Mouse (Mus musculus): ENCODE measurements at regions not wholly inside any gene's neighbourhood (a gene's known extent, or its start where the extent isn't known, plus 50 kb on each side); places are given as distances from the start of the nearest gene placed in this dataset.

DNA sequence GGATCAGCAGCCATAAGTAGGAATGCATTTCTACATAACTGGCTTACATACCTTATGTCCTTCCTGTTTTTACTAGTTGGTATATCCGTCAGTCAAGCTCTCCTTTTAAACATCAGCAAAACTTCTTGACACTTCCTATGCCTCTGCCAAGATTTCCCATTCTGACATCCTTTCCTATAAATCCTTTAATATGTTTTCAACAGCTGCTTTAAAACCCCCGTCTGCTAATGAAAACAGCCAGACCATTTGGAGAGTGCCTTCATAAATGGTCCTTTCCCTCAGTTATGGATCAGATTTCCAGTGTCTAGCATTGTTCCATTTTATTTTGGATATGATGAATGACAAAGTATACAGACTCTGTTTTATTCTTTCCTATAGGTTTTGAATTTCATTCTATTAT is 270.7 kb upstream of the Rgmb start:
- Histone ChIP-seq H3K4me1 (replicated peaks) (no peaks in the 10 kb centered on the region), H3K27ac (no peak overlapping the region), H3K4me3 (replicated peaks) (no peak overlapping the region), H3K4me2 (replicated peaks) (no peak overlapping the region), H3K9me3 (no peaks in the 10 kb centered on the region), H3K36me3 (no peaks in the 10 kb centered on the region), H3K9ac (replicated peaks) (no peak overlapping the region), H3K27me3 (no peaks in the 10 kb centered on the region)
- 85% methylated on average over 2 of the region's 2 CpGs for WGBS
- ATAC-seq, result no peak

DNA sequence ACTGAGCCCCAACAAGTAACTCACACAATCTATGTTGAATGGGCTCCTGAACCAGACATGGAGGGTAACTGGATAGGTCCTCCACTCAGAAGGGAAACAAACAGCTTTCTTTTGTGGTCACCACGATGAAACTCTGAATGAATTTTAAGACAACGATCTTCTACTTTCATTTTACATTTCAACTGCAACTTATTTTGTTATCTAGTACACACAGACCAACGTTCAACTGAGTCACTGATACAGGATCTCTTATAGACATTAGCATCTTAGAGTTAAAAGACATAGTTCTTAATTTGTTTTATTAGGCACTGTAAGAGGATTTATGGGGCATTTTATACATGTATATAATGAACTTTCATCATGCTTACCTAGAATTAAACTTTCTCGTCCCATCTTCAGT is 262.1 kb upstream of the Rgmb start:
- Histone ChIP-seq H3K9me3 (no peaks in the 10 kb centered on the region), H3K27me3 (no peaks in the 10 kb centered on the region), H3K9ac (replicated peaks) (no peak overlapping the region), H3K4me1 (replicated peaks) (peaks cover 14% of the 10 kb centered on the region), H3K4me2 (replicated peaks) (no peak overlapping the region), H3K4me3 (replicated peaks) (no peak overlapping the region), H3K36me3 (no peaks in the 10 kb centered on the region), H3K27ac (no peak overlapping the region)
- WGBS, result 87% methylated on average over 4 of the region's 4 CpGs
- ATAC-seq, result no peak

DNA sequence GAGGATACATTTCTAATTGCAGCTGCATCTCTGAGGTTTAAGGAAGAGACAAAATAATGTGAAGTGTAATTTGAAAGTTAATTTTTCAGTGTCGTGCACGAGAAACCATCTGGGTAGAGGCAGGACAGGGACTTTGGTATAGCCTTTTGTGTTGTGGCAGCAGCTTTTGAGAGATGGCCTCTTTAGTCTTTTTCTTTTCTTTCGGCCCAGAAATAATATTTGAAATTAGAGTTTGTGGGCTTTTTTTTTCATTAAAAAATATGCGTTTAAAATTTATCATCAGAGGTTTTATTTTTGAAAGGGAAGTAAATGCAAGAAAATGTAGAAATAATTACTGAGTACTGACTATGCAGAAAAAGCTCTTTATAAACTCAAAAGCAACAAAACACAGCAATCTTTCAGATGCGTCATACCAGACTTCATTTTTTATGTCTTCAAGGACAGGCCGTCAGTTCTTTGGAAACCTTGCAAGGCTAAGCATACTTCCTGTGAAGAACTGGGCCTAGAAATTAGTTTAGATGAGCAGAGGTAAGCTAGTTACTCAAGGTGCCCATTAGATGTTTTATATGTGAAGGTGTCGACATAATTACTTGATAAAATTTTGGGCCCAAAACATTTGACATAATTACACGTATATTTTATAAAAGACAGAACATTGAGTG is 258.9 kb upstream of the Rgmb start:
- H3K27ac ChIP-seq, result peak overlapping the region; percentile 83
- no peak overlapping the region for H3K4me3 ChIP-seq (replicated peaks)
- H3K27me3 ChIP-seq, result no peaks in the 10 kb centered on the region
- H3K4me1 ChIP-seq (replicated peaks), result peaks cover 14% of the 10 kb centered on the region
- 46% methylated on average over 8 of the region's 8 CpGs for WGBS
- peak; percentile 76 for ATAC-seq
- no peaks in the 10 kb centered on the region for H3K36me3 ChIP-seq
- H3K4me2 ChIP-seq (replicated peaks), result no peak overlapping the region
- no peak overlapping the region for H3K9ac ChIP-seq (replicated peaks)
- no peaks in the 10 kb centered on the region for H3K9me3 ChIP-seq

DNA sequence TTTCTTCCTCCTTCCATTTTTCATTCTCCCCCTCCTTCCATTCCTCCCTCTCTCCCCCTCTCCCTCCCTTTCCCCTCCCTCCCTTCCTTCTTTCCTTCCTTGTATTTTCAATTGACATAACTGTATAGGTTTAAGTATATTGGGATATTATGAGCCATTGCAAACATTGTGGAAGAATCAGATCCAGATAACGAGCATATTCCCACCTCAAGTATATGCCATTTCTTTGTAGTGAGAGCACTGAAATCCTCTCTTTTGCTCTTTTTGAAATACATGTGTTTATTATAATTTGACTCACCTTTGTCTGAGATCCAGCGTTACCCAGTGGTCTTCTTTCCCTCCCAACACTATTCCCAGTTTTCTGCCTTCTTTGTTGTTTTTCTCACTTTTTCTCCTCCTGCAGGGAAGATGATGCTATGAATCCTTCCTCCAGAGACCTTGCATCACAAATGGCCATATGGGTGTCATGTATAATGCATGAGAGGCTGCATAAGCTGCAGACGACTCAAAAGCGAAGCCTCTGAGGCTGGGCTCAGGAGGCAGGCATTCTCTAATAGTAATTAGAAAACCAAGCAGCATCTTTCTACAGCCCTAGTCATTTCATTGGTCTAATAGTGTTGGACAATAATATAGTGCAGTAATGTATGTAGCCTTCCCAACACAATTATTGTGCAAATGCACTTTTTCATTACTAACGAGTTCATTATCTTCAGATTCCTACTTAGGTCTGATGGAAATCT is 258.2 kb upstream of the Rgmb start:
- Histone ChIP-seq H3K9me3 (no peaks in the 10 kb centered on the region), H3K36me3 (no peaks in the 10 kb centered on the region), H3K4me3 (replicated peaks) (peak overlapping the region; percentile 11), H3K27me3 (no peaks in the 10 kb centered on the region), H3K27ac (peak overlapping the region; percentile 83), H3K9ac (replicated peaks) (no peak overlapping the region), H3K4me1 (replicated peaks) (peaks cover 14% of the 10 kb centered on the region), H3K4me2 (replicated peaks) (peak overlapping the region; percentile 25)
- WGBS, result 13% methylated on average over 5 of the region's 5 CpGs
- ATAC-seq, result peak; percentile 99

DNA sequence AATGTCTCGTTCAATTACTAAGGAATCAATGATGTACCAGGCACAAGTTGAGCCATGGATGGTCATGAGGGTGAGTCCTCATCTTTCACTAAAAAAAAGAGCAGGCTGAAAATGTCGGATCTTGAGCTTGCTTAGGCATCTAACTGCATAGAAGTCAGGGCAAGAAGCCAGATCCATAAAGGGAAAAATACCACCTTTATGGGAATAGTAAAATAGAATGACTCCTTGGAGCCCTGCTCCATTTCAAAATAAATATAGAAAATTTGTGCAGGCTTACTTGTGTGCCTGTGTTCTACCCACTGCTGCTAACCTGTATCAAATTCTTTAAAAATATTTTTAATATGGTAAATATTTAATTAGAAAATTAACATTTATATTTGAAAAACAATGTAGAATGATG is 256.2 kb upstream of the Rgmb start:
- H3K4me2 ChIP-seq (replicated peaks), result no peak overlapping the region
- H3K27ac ChIP-seq, result no peak overlapping the region
- no peak for ATAC-seq
- H3K36me3 ChIP-seq, result no peaks in the 10 kb centered on the region
- no peak overlapping the region for H3K4me3 ChIP-seq (replicated peaks)
- no peaks in the 10 kb centered on the region for H3K9me3 ChIP-seq
- peaks cover 14% of the 10 kb centered on the region for H3K4me1 ChIP-seq (replicated peaks)
- no peaks in the 10 kb centered on the region for H3K27me3 ChIP-seq
- H3K9ac ChIP-seq (replicated peaks), result no peak overlapping the region
- 85% methylated on average over 2 of the region's 2 CpGs for WGBS

DNA sequence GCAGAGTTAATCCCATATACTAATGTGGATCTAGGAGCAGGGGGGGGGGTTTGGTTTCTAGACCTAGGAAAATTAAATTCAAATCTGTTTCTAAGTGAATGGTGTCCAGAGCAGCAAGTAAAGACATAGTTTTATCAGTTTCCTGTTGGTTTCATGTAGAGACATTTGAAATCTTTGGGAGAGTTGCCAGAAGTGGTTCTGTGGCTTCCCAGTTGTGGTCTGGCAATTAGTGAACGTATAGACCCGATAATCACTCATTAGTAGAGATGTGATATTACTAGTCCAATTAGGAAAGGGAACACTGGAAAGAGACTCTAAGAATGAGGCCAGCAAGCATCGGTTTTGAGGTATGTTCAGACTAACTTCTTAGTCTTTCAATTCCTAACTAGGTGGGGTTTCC is 252.0 kb upstream of the Rgmb start:
- Histone ChIP-seq H3K4me2 (replicated peaks) (no peak overlapping the region), H3K9ac (replicated peaks) (no peak overlapping the region), H3K27ac (no peak overlapping the region), H3K36me3 (no peaks in the 10 kb centered on the region), H3K9me3 (no peaks in the 10 kb centered on the region), H3K4me3 (replicated peaks) (no peak overlapping the region), H3K27me3 (no peaks in the 10 kb centered on the region), H3K4me1 (replicated peaks) (no peaks in the 10 kb centered on the region)
- 89% methylated on average over 3 of the region's 3 CpGs for WGBS
- ATAC-seq, result no peak

DNA sequence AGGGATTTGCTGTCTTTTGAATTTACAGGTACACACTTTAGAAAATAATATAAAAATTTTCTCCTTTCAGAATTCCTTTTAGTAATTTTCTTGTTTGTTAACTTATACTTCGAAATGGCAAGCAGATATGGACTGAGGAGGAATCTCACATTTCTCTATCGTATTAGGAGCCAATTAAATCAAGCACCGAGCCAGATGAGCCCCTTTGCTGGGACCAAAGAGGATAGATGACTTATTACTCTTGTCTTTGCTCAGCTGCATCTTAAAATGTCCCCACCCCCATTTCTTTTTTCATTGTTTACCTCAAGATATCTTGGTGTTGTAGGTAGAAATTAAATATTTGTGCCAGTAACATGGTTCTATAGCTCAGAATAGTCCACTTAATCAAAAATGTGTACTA is 247.7 kb upstream of the Rgmb start:
- no peak overlapping the region for H3K27ac ChIP-seq
- no peaks in the 10 kb centered on the region for H3K9me3 ChIP-seq
- no peak overlapping the region for H3K4me2 ChIP-seq (replicated peaks)
- H3K4me3 ChIP-seq (replicated peaks), result no peak overlapping the region
- no peaks in the 10 kb centered on the region for H3K27me3 ChIP-seq
- H3K9ac ChIP-seq (replicated peaks), result no peak overlapping the region
- WGBS, result 66% methylated on average over 3 of the region's 3 CpGs
- no peak for ATAC-seq
- H3K4me1 ChIP-seq (replicated peaks), result no peaks in the 10 kb centered on the region
- no peaks in the 10 kb centered on the region for H3K36me3 ChIP-seq

DNA sequence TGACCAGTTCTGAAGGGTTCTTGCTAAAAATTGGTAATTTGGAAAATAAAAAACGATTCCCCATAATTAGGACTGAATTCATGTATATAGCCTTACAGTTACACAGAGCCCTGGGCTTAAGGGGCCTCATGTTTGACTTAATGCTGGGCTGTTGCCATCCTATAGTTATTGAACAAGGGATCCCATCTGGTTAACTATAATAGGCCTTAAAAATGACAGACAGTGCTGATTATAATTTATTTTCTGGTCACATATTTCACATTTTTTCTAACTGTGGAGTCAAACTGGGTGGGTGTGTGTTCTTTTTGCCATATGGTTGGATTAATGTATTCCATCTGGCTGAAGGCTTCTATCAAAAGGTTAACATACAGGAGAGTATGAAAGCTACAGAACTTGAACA is 238.5 kb upstream of the Rgmb start:
- no peaks in the 10 kb centered on the region for H3K36me3 ChIP-seq
- no peaks in the 10 kb centered on the region for H3K27me3 ChIP-seq
- no peak overlapping the region for H3K4me2 ChIP-seq (replicated peaks)
- H3K4me3 ChIP-seq (replicated peaks), result no peak overlapping the region
- no peaks in the 10 kb centered on the region for H3K4me1 ChIP-seq (replicated peaks)
- H3K9ac ChIP-seq (replicated peaks), result no peak overlapping the region
- ATAC-seq, result no peak
- H3K9me3 ChIP-seq, result no peaks in the 10 kb centered on the region
- no peak overlapping the region for H3K27ac ChIP-seq
- 41% methylated on average over 1 of the region's 1 CpGs for WGBS

DNA sequence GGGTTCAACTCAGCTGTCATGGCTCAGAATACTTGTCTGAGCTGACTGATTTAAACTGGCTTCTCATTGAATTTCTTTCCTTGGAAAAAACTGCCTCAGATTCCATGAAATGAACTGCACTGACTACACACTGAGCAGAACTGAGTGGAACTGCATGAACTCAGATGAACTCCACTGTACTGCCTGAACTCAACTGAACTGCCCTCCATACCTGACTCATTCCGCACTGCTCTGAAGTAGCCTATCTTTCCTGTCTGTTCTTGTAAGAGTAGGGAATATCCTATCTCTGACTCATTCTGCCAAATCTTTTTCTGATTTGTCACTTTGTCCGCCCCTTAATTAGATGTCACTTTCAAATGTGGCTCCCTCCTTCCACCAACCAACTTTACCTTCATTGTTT is 237.0 kb upstream of the Rgmb start:
- ATAC-seq, result no peak
- Histone ChIP-seq H3K27me3 (no peaks in the 10 kb centered on the region), H3K4me3 (replicated peaks) (no peak overlapping the region), H3K9me3 (no peaks in the 10 kb centered on the region), H3K4me2 (replicated peaks) (no peak overlapping the region), H3K36me3 (no peaks in the 10 kb centered on the region), H3K4me1 (replicated peaks) (no peaks in the 10 kb centered on the region), H3K27ac (no peak overlapping the region), H3K9ac (replicated peaks) (no peak overlapping the region)
- WGBS, result 89% methylated on average over 2 of the region's 2 CpGs

DNA sequence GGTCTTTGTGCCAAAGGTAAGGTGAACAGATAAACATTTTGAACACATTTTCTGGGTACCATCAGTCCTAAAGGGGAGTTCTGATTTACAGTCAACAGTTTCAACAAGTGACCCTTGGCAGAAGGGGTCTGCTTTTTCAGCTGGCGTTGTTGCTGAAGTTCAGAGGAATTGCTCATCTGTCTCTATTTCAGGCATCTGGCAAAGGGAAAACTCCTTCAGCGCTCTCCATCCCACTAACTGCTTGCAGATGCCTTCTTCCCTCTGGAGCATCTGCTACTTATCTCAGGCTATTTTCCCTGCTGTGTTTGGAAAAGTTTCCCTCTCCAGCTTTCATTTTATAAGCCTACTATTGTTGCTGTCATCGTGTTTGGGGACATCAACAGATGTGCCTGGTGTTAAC is 223.6 kb upstream of the Rgmb start:
- no peak for ATAC-seq
- Histone ChIP-seq H3K4me3 (replicated peaks) (no peak overlapping the region), H3K4me2 (replicated peaks) (no peak overlapping the region), H3K9me3 (no peaks in the 10 kb centered on the region), H3K9ac (replicated peaks) (no peak overlapping the region), H3K27ac (no peak overlapping the region), H3K36me3 (no peaks in the 10 kb centered on the region), H3K4me1 (replicated peaks) (no peaks in the 10 kb centered on the region), H3K27me3 (no peaks in the 10 kb centered on the region)
- WGBS, result 65% methylated on average over 3 of the region's 3 CpGs

DNA sequence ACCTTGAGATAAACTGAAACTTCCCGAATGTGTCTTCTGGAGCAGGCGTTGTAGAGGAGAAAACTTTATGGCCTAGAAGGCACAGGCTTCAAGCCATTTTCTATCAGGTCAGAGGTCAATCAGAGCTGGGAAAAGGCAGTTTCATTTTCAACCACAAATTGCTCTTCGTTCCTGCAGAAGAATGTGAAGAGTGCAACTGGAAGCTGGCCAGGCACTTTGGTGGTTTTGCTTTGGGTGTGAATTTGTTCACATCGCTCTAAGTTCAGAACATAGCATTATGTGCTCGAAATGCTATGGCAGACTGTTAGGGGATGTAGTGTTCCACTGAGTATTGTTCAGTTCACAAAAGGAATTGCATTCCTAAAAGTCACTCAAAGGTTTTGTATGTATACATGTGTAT is 220.9 kb upstream of the Rgmb start:
- Histone ChIP-seq H3K9ac (replicated peaks) (no peak overlapping the region), H3K36me3 (no peaks in the 10 kb centered on the region), H3K27ac (no peak overlapping the region), H3K9me3 (no peaks in the 10 kb centered on the region), H3K27me3 (no peaks in the 10 kb centered on the region), H3K4me2 (replicated peaks) (no peak overlapping the region), H3K4me3 (replicated peaks) (no peak overlapping the region), H3K4me1 (replicated peaks) (no peaks in the 10 kb centered on the region)
- 81% methylated on average over 5 of the region's 5 CpGs for WGBS
- ATAC-seq, result no peak

DNA sequence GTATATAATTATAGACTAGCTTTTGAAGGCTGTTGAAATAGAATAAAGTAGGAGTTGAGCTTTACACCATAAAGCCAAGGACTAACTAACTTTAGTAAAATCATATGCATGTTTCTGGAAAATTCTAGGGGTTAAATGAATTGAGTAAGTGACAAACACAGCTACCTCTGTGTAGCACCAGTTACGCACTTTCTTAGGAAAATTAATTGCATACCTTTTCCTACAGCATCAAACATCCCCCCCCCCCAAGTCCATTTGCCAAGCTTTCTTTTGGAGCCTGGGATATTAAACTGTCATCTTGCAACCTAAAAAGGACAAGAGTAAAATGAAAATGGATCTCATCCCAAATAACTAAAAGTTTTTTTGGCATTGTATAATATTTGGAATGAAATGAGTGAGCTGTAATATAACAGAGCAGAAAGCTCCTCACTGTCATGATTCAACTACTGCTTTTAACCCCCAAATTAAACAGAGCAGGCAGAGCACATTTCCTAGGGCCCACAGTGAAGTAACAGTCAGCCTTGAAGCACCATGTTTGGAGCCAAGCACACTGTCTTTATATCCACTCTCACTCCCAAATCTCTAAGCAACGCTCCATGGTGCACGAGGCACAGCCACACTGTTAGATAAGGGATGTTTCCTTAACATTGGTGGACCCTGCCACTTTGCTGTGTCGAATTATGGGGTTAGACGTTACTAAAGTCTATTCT is 210.9 kb upstream of the Rgmb start:
- 36% methylated on average over 5 of the region's 5 CpGs for WGBS
- no peak for ATAC-seq
- Histone ChIP-seq H3K27ac (no peak overlapping the region), H3K27me3 (no peaks in the 10 kb centered on the region), H3K4me1 (replicated peaks) (no peaks in the 10 kb centered on the region), H3K36me3 (no peaks in the 10 kb centered on the region), H3K4me2 (replicated peaks) (no peak overlapping the region), H3K9me3 (no peaks in the 10 kb centered on the region), H3K9ac (replicated peaks) (no peak overlapping the region), H3K4me3 (replicated peaks) (no peak overlapping the region)

Data from midbrain, embryonic 13.5 days (tissue).